Mouse (Mus musculus) G1E (cell line): ENCODE data around the gene Brk1. TPM values are rescaled to one million over a fixed set of nuclear protein-coding genes. Genes with fewer than 3 reads are reported as not detected.

Experiments
- ATAC-seq: 2 replicates; pipeline ENCODE4 v1.8.0; 2016; ENCODE audit warnings: mild to moderate bottlenecking; ENCODE audit not compliant: insufficient number of reproducible peaks, poor library complexity, low FRiP score, severe bottlenecking; ENCODE audit errors: extremely low read depth
- DNase-seq: peaks from one replicate; pipeline ENCODE4 v3.0.0; 2012; ENCODE audit warnings: low spot score
- H3K27me3 ChIP-seq: 2 replicates; pipeline ENCODE4 v1.6.1; 2012; ENCODE audit warnings: mild to moderate bottlenecking, low read length, inconsistent platforms; ENCODE audit not compliant: insufficient read depth
- H3K36me3 ChIP-seq: replicated peaks from 2 replicates; pipeline ENCODE3; 2012; ENCODE audit warnings: mild to moderate bottlenecking, inconsistent platforms
- H3K4me1 ChIP-seq: 2 replicates; pipeline ENCODE4 v1.6.1; 2012; ENCODE audit warnings: low read depth, low read length, inconsistent platforms, mixed read lengths; ENCODE audit not compliant: insufficient read depth
- H3K4me3 ChIP-seq: 2 replicates; pipeline ENCODE4 v1.5.1; 2012; ENCODE audit warnings: low read depth, mild to moderate bottlenecking, inconsistent platforms, low read length, moderate library complexity, mixed read lengths
- H3K9me3 ChIP-seq: replicated peaks from 2 replicates; pipeline ENCODE4 v1.6.1; 2012; ENCODE audit warnings: inconsistent platforms
- CTCF ChIP-seq: IDR thresholded peaks from 2 replicates; pipeline ENCODE4 v1.5.1; 2012; ENCODE audit warnings: low read depth, low read length, inconsistent platforms, mixed read lengths
- GATA1 ChIP-seq: IDR thresholded peaks from 2 replicates; pipeline ENCODE4 v1.6.1; 2012; ENCODE audit warnings: borderline replicate concordance, low read length, inconsistent platforms, mixed read lengths
- GATA2 ChIP-seq: IDR thresholded peaks from 2 replicates; pipeline ENCODE4 v1.6.1; 2012; ENCODE audit warnings: low read depth, low read length, inconsistent platforms, borderline replicate concordance
- POLR2AphosphoS5 ChIP-seq: IDR thresholded peaks from 2 replicates; pipeline ENCODE4 v1.6.1; 2012; ENCODE audit warnings: low read depth, low read length, inconsistent platforms; ENCODE audit not compliant: insufficient replicate concordance
- TAL1 ChIP-seq: conservative IDR thresholded peaks from 2 replicates; pipeline ENCODE4 v1.6.1; 2012; ENCODE audit warnings: low read depth, low read length, inconsistent platforms, mixed read lengths
- polyA plus RNA-seq: library from polyadenylated mRNA; stranded (reverse); fragments of >175 nt; gene quantifications from 2 replicates; pipeline ENCODE4 v1.2.3, GENCODE M21; 2012
- total RNA-seq, 2 experiments: library from RNA; stranded (forward) in 1 of 2; stranded (reverse) in 1 of 2; fragments of 200-1000 nt in 1 of 2; fragments of >200 nt in 1 of 2; fragmentation: Nextera tagmentation in 1 of 2; gene quantifications; 2 replicates each; pipeline ENCODE4 v1.2.3; 2014 to 2017

Brk1 gene
- total and polyA plus RNA-seq, 3 experiments: 42.6 to 186 (median 167) TPM

DNA sequence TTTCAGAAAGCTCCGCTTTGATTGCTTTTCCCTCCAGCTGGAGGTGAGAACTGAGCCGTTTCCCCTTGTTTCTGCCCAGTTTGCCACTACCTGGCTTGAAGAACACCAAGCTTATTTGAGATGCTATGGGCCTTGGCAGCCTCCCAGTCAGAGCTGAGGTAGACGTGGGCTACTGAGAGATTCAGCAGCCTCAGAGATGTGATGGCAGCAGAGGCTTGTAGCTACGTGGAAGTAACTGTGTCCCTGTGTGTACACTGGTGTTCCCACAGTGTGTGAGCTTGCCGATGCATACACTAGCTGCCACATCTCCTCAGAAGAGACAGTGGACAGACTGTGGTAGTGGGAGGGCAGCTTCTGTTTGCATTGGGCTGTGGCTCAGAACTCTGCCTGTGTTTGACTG lies 19.5 kb upstream of the Brk1 start:
- H3K4me3 ChIP-seq: no peak overlapping the region
- TF ChIP-seq TAL1 (no peak), GATA2 (no peak), CTCF (no peak), POLR2AphosphoS5 (no peak), GATA1 (no peak)
- no peaks in the 10 kb centered on the region for H3K4me1 ChIP-seq
- no peaks in the 10 kb centered on the region for H3K9me3 ChIP-seq
- no peaks in the 10 kb centered on the region for H3K27me3 ChIP-seq
- DNase-seq (no peak), ATAC-seq (no peak)
- H3K36me3 ChIP-seq: peaks cover 91% of the 10 kb centered on the region

GRCm38 (mm10) chr6:113586466-113587183 lies 17.9 kb upstream of the Brk1 start:
- TF ChIP-seq GATA2 (no peak), POLR2AphosphoS5 (no peak), CTCF (no peak), TAL1 (no peak)
- ATAC-seq (no peak), DNase-seq (no peak)
- Histone ChIP-seq H3K27me3 (no peaks in the 10 kb centered on the region), H3K36me3 (peaks cover 89% of the 10 kb centered on the region), H3K9me3 (no peaks in the 10 kb centered on the region), H3K4me3 (no peak overlapping the region), H3K4me1 (no peaks in the 10 kb centered on the region)

DNA sequence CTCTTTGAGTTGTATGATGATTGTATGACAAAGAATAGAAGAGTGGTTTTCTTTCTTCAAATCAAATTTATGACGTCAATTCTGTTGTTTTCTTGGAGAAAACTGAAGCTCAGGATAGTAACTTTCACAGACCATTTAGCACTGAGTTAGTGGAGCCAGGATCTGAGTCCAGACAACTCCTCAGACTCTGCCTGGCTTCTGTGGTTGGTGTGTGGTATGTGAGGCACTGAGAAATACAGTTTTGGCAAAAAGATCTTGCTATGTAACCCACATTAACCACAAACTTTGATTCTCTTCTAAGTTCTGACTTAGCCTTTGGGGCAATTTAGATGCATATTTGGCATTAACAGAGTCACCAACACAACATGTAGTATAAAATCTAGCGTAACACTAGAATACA lies 11.9 kb upstream of the Brk1 start:
- no peak for DNase-seq
- H3K27me3 ChIP-seq: no peaks in the 10 kb centered on the region
- no peaks in the 10 kb centered on the region for H3K4me1 ChIP-seq
- ATAC-seq: no peak
- TF ChIP-seq GATA1: no peak
- TF ChIP-seq POLR2AphosphoS5: no peak
- TF ChIP-seq GATA2: no peak
- TF ChIP-seq CTCF: no peak
- TF ChIP-seq TAL1: no peak
- H3K36me3 ChIP-seq: peaks cover 83% of the 10 kb centered on the region
- H3K9me3 ChIP-seq: no peaks in the 10 kb centered on the region
- no peak overlapping the region for H3K4me3 ChIP-seq

DNA sequence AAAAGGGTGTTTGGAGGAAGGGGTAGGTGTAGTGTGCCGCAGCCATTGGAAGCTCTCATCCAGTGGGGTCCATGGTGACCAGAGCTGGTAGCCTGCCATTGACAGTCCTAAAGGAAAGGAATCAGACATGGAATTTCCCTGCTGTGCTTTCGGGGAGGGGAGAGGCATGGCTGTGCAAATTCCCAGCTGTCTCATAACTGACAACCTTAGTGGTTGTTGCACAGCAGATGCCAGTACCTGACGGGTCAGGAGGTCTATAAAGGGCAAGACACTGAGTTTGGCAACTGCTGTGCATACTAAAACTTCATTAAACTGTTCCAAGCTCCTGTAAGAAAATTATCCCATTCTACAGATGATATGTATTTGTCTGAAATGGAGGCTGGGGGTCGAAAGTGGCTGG lies 6.6 kb upstream of the Brk1 start:
- H3K36me3 ChIP-seq: peaks cover 63% of the 10 kb centered on the region
- H3K4me1 ChIP-seq: peaks cover 5% of the 10 kb centered on the region
- DNase-seq: no peak
- no peaks in the 10 kb centered on the region for H3K27me3 ChIP-seq
- ATAC-seq: no peak
- H3K4me3 ChIP-seq: no peak overlapping the region
- H3K9me3 ChIP-seq: no peaks in the 10 kb centered on the region
- TF ChIP-seq GATA2 (no peak), POLR2AphosphoS5 (no peak), CTCF (no peak), GATA1 (no peak), TAL1 (no peak)

DNA sequence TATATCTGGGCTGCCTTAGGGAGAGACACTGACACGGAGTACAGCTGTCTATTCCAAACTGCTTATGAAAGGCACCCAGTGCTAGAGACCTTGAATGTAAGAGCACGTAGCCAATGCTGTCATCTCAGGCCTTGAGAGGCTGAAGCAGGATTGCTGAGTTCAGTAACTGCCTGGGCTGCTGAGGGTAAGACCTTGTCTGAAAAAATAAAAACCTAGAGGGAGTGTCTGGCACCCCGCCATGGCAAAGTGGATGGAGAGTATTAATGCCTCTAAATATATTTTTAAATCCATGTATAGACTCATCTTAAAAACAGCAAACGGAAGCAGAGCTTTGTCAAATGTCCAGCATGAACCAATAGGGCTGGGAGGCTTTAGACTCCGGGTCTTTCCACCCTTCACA lies 4.7 kb upstream of the Brk1 start:
- H3K36me3 ChIP-seq: peaks cover 46% of the 10 kb centered on the region
- H3K4me1 ChIP-seq: peaks cover 12% of the 10 kb centered on the region
- ATAC-seq (no peak), DNase-seq (no peak)
- H3K9me3 ChIP-seq: no peaks in the 10 kb centered on the region
- no peaks in the 10 kb centered on the region for H3K27me3 ChIP-seq
- no peak for TF ChIP-seq GATA1
- H3K4me3 ChIP-seq: no peak overlapping the region

GRCm38 (mm10) chr6:113600543-113601139 lies 3.9 kb upstream of the Brk1 start, which contains the start of gene Fancd2os:
TSS of gene Fancd2os (minus strand) at chr6:113600715.
- ATAC-seq: no peak
- Histone ChIP-seq H3K36me3 (peaks cover 41% of the 10 kb centered on the region), H3K4me3 (no peak within 1 kb of the TSS), H3K4me1 (peaks cover 15% of the 10 kb centered on the region), H3K9me3 (no peaks in the 10 kb centered on the region), H3K27me3 (no peaks in the 10 kb centered on the region)
- TF ChIP-seq GATA2 (no peak), POLR2AphosphoS5 (no peak), TAL1 (no peak), GATA1 (no peak), CTCF (no peak)
- no peak for DNase-seq

- Histone ChIP-seq H3K9me3 (no peaks in the 10 kb centered on the region), H3K4me3 (no peak overlapping the region), H3K27me3 (no peaks in the 10 kb centered on the region), H3K4me1 (peaks cover 31% of the 10 kb centered on the region), H3K36me3 (peaks cover 39% of the 10 kb centered on the region)
- DNase-seq (no peak), ATAC-seq (no peak)
- no peak for TF ChIP-seq TAL1
- TF ChIP-seq POLR2AphosphoS5: no peak
- TF ChIP-seq CTCF: no peak
- no peak for TF ChIP-seq GATA1
- no peak for TF ChIP-seq GATA2
Measured at GRCm38 (mm10) chr6:113602821-113603220, 1.8 kb upstream of the Brk1 start.
